Comparison of ENCODE assay signal across 9 mouse cellular contexts in genomic region chr3:90708523-90709202, GRCm38 (mm10). TPM values are rescaled to one million over a fixed set of nuclear protein-coding genes. Genes with fewer than 3 reads are reported as not detected.
DNase-seq lines count a peak whose midpoint lies in the region; ATAC-seq and TF ChIP-seq lines count a peak whose summit lies in the region.
"Had no signal": no experiment of that assay in that cellular context is flagged by ENCODE, and none has a peak within 500 bp of the region (broad histone marks: within the 10 kb centered on the region; RNA-seq: fewer than 3 reads in every experiment).

No protein-coding gene starts in this region.

- H3K4me1 ChIP-seq in kidney, postnatal 0 days (replicated peaks; ENCODE audit: insufficient read depth, low read length): no peaks in the 10 kb centered on the region
- no peaks in the 10 kb centered on the region for H3K4me1 ChIP-seq in kidney, embryonic 14.5 days (ENCODE audit: control insufficient read depth, insufficient read depth, low read length)
- no peaks in the 10 kb centered on the region for H3K4me1 ChIP-seq in ES-Bruce4 (ENCODE audit: control insufficient read depth, insufficient read depth, low read length)
- H3K4me1 ChIP-seq in heart, postnatal 0 days (ENCODE audit: control insufficient read depth, insufficient read depth): no peaks in the 10 kb centered on the region
- no peaks in the 10 kb centered on the region for H3K4me1 ChIP-seq in neural tube, embryonic 13.5 days (replicated peaks)
- H3K4me1 ChIP-seq: embryonic facial prominence, embryonic 15.5 days had no signal

- ATAC-seq in kidney, postnatal 0 days (replicated peaks; ENCODE audit: low FRiP score, low read depth): 0 out of 2 replicates have a peak, but pooled peaks have one; percentile 46
- ATAC-seq in kidney, embryonic 14.5 days (ENCODE audit: low FRiP score, low TSS enrichment): no peak
- no peak for ATAC-seq in heart, postnatal 0 days (ENCODE audit: insufficient read depth, low read depth)
- ATAC-seq in neural tube, embryonic 13.5 days (ENCODE audit: low read depth): 0 out of 2 replicates have a peak, but pooled peaks have one; percentile 56

- peak; percentile 74 for TF ChIP-seq CTCF in kidney, postnatal 0 days (IDR thresholded peaks at IDR 0.05; ENCODE audit: low read depth)
- TF ChIP-seq CTCF in ES-Bruce4 (IDR thresholded peaks at IDR 0.05; ENCODE audit: low read depth, low read length): peak; percentile 3
- peak; percentile 60 for TF ChIP-seq CTCF in heart, postnatal 0 days (IDR thresholded peaks at IDR 0.05; ENCODE audit: low read depth)

- DNase-seq in kidney, postnatal 0 days (ENCODE audit: low spot score): peak; percentile 75
- DNase-seq in brain, adult 2 months (ENCODE audit: low read depth, low spot score): peak; percentile 61
- peak; percentile 57 for DNase-seq in heart, postnatal 0 days (ENCODE audit: low spot score)
- peak; percentile 41 to 43 for DNase-seq in left cerebral cortex, postnatal 14 days (ENCODE audit: low spot score in 2 of 2)
- DNase-seq in yolk sac, embryonic 10.5 days (ENCODE audit: low spot score): no peak

- H3K4me2 ChIP-seq in kidney, postnatal 0 days (ENCODE audit: low read length): no peak overlapping the region
- no peak overlapping the region for H3K4me2 ChIP-seq in kidney, embryonic 14.5 days (replicated peaks; ENCODE audit: low read depth, low read length)
- no peak overlapping the region for H3K4me2 ChIP-seq in heart, postnatal 0 days (ENCODE audit: low read depth, low read length)
- no peak overlapping the region for H3K4me2 ChIP-seq in neural tube, embryonic 13.5 days
- H3K4me2 ChIP-seq: embryonic facial prominence, embryonic 15.5 days had no signal

- intact Hi-C loops in left cerebral cortex, postnatal 14 days (cut with DNase I): loop anchor here (2.0 to 5.0 kb wide), 2 partner anchors 51 to 218 kb away; partner anchors contain the start of gene Snapin

- TF ChIP-seq POLR2A in ES-Bruce4 (IDR thresholded peaks at IDR 0.05; ENCODE audit: insufficient read depth, low read length): no peak

- H3K36me3 ChIP-seq in kidney, postnatal 0 days (ENCODE audit: insufficient read depth, low read length): no peaks in the 10 kb centered on the region
- H3K36me3 ChIP-seq in kidney, embryonic 14.5 days (ENCODE audit: control insufficient read depth, insufficient read depth, low read length): no peaks in the 10 kb centered on the region
- no peaks in the 10 kb centered on the region for H3K36me3 ChIP-seq in ES-Bruce4 (ENCODE audit: control insufficient read depth, insufficient read depth, low read length, poor library complexity, severe bottlenecking)
- H3K36me3 ChIP-seq in heart, postnatal 0 days (replicated peaks; ENCODE audit: control insufficient read depth, insufficient read depth, low read length): no peaks in the 10 kb centered on the region
- no peaks in the 10 kb centered on the region for H3K36me3 ChIP-seq in neural tube, embryonic 13.5 days
- H3K36me3 ChIP-seq: embryonic facial prominence, embryonic 15.5 days had no signal

- no peak overlapping the region for H3K9ac ChIP-seq in kidney, postnatal 0 days (ENCODE audit: low read depth, low read length)
- H3K9ac ChIP-seq in kidney, embryonic 14.5 days (ENCODE audit: low read depth, low read length): no peak overlapping the region
- H3K9ac ChIP-seq in ES-Bruce4 (ENCODE audit: low read depth, poor library complexity, severe bottlenecking): no peak overlapping the region
- H3K9ac ChIP-seq in heart, postnatal 0 days (replicated peaks; ENCODE audit: low read depth, low read length): no peak overlapping the region
- no peak overlapping the region for H3K9ac ChIP-seq in neural tube, embryonic 13.5 days
- H3K9ac ChIP-seq: embryonic facial prominence, embryonic 15.5 days had no signal

- no peaks in the 10 kb centered on the region for H3K27me3 ChIP-seq in kidney, postnatal 0 days (ENCODE audit: insufficient read depth, low read length)
- no peaks in the 10 kb centered on the region for H3K27me3 ChIP-seq in kidney, embryonic 14.5 days (ENCODE audit: control insufficient read depth, insufficient read depth, low read length)
- no peaks in the 10 kb centered on the region; the same call in 1 of the 2 replicates for H3K27me3 ChIP-seq in ES-Bruce4 (ENCODE audit: control insufficient read depth, insufficient read depth, low read length, poor library complexity, severe bottlenecking)
- H3K27me3 ChIP-seq in heart, postnatal 0 days (ENCODE audit: control insufficient read depth, insufficient read depth, low read length): no peaks in the 10 kb centered on the region
- no peaks in the 10 kb centered on the region for H3K27me3 ChIP-seq in neural tube, embryonic 13.5 days
- H3K27me3 ChIP-seq: embryonic facial prominence, embryonic 15.5 days had no signal

- no peak for TF ChIP-seq EP300 in ES-Bruce4 (IDR thresholded peaks at IDR 0.05; ENCODE audit: insufficient read depth, low read depth, low read length)
- TF ChIP-seq EP300 in heart, postnatal 0 days (IDR thresholded peaks at IDR 0.05; ENCODE audit: low read depth): no peak

- H3K4me3 ChIP-seq in kidney, postnatal 0 days (replicated peaks; ENCODE audit: low read depth, low read length): no peak overlapping the region
- no peak overlapping the region for H3K4me3 ChIP-seq in kidney, embryonic 14.5 days (ENCODE audit: low read length)
- H3K4me3 ChIP-seq in ES-Bruce4 (ENCODE audit: low read depth, low read length): no peak overlapping the region
- H3K4me3 ChIP-seq in heart, postnatal 0 days (ENCODE audit: low read depth, low read length): no peak overlapping the region
- H3K4me3 ChIP-seq in neural tube, embryonic 13.5 days: no peak overlapping the region
- H3K4me3 ChIP-seq: embryonic facial prominence, embryonic 15.5 days had no signal

- no peaks in the 10 kb centered on the region for H3K9me3 ChIP-seq in kidney, postnatal 0 days (replicated peaks; ENCODE audit: low read length)
- H3K9me3 ChIP-seq in kidney, embryonic 14.5 days (ENCODE audit: control insufficient read depth, low read length): no peaks in the 10 kb centered on the region
- no peaks in the 10 kb centered on the region for H3K9me3 ChIP-seq in ES-Bruce4 (replicated peaks; ENCODE audit: control insufficient read depth, insufficient read depth, low read length, poor library complexity, severe bottlenecking)
- H3K9me3 ChIP-seq in heart, postnatal 0 days (replicated peaks; ENCODE audit: control insufficient read depth, low read length): no peaks in the 10 kb centered on the region
- H3K9me3 ChIP-seq in neural tube, embryonic 13.5 days: no peaks in the 10 kb centered on the region
- H3K9me3 ChIP-seq: embryonic facial prominence, embryonic 15.5 days had no signal

- H3K27ac ChIP-seq in kidney, postnatal 0 days: no peak overlapping the region
- H3K27ac ChIP-seq in kidney, embryonic 14.5 days (ENCODE audit: low read depth, low read length): no peak overlapping the region
- no peak overlapping the region for H3K27ac ChIP-seq in ES-Bruce4 (ENCODE audit: insufficient read depth, low read length)
- H3K27ac ChIP-seq in heart, postnatal 0 days (ENCODE audit: low read depth): no peak overlapping the region
- H3K27ac ChIP-seq in neural tube, embryonic 13.5 days (replicated peaks): no peak overlapping the region
- H3K27ac ChIP-seq: embryonic facial prominence, embryonic 15.5 days had no signal

- 19% methylated on average over 4 of the region's 4 CpGs for WGBS in kidney, postnatal 0 days
- WGBS in kidney, embryonic 14.5 days: 24% methylated on average over 4 of the region's 4 CpGs
- 19% methylated on average over 4 of the region's 4 CpGs for WGBS in heart, postnatal 0 days
- WGBS in neural tube, embryonic 13.5 days: 30% methylated on average over 4 of the region's 4 CpGs

RNA-seq across cellular contexts. Expression of gene S100a9, which starts 13.1 kb away (rescaled TPM):
- polyA plus RNA-seq in kidney, postnatal 0 days (2015; fragmentation: Nextera tagmentation; extraction: Ambion mirVana): 42.4 and 42.6 TPM in 2 replicates
- 1.3 and 2.0 TPM in 2 replicates for polyA plus RNA-seq in kidney, embryonic 14.5 days (2014; fragmentation: Nextera tagmentation; extraction: Ambion mirVana)
- polyA plus RNA-seq in ES-Bruce4 (2011; ENCODE audit: insufficient read depth, insufficient read length, low read depth, missing spikeins): not detected in 2 replicates
- total RNA-seq in heart, postnatal 0 days (2014; rRNA removed; ENCODE audit: low replicate concordance): 11.6 and 12.7 TPM in 2 replicates
- polyA plus RNA-seq in heart, postnatal 0 days (2015; fragmentation: Nextera tagmentation; extraction: Ambion mirVana): 13.6 and 14.0 TPM in 2 replicates
- total RNA-seq in left cerebral cortex, postnatal 14 days (2021): 1 to 10 TPM in 1 of 2 experiments, not detected in 1; 2.5 TPM
- polyA plus RNA-seq in neural tube, embryonic 13.5 days (2015; fragmentation: Nextera tagmentation; extraction: Ambion mirVana): 8.0 and 12.1 TPM in 2 replicates

RNA-seq across cellular contexts. Expression of gene Pglyrp4, which starts 18.0 kb away (rescaled TPM):
- polyA plus RNA-seq in kidney, postnatal 0 days (2015; fragmentation: Nextera tagmentation; extraction: Ambion mirVana): 0.07 TPM in 1 of 2 replicates, not detected in the other
- polyA plus RNA-seq in kidney, embryonic 14.5 days (2014; fragmentation: Nextera tagmentation; extraction: Ambion mirVana): not detected in 2 replicates
- not detected in 2 replicates for polyA plus RNA-seq in ES-Bruce4 (2011; ENCODE audit: insufficient read depth, insufficient read length, low read depth, missing spikeins)
- not detected in 2 replicates for total RNA-seq in heart, postnatal 0 days (2014; rRNA removed; ENCODE audit: low replicate concordance)
- polyA plus RNA-seq in heart, postnatal 0 days (2015; fragmentation: Nextera tagmentation; extraction: Ambion mirVana): not detected in 2 replicates
- not detected for total RNA-seq in left cerebral cortex, postnatal 14 days (2021)
- not detected in 2 replicates for polyA plus RNA-seq in neural tube, embryonic 13.5 days (2015; fragmentation: Nextera tagmentation; extraction: Ambion mirVana)

RNA-seq across cellular contexts. Expression of gene S100a8, which starts 39.9 kb away (rescaled TPM):
- 65.2 and 69.2 TPM in 2 replicates for polyA plus RNA-seq in kidney, postnatal 0 days (2015; fragmentation: Nextera tagmentation; extraction: Ambion mirVana)
- polyA plus RNA-seq in kidney, embryonic 14.5 days (2014; fragmentation: Nextera tagmentation; extraction: Ambion mirVana): 2.4 and 4.2 TPM in 2 replicates
- not detected in 2 replicates for polyA plus RNA-seq in ES-Bruce4 (2011; ENCODE audit: insufficient read depth, insufficient read length, low read depth, missing spikeins)
- total RNA-seq in heart, postnatal 0 days (2014; rRNA removed; ENCODE audit: low replicate concordance): 4.2 and 14.6 TPM in 2 replicates
- 20.3 and 21.0 TPM in 2 replicates for polyA plus RNA-seq in heart, postnatal 0 days (2015; fragmentation: Nextera tagmentation; extraction: Ambion mirVana)
- total RNA-seq in left cerebral cortex, postnatal 14 days (2021): not detected
- 13.5 and 16.1 TPM in 2 replicates for polyA plus RNA-seq in neural tube, embryonic 13.5 days (2015; fragmentation: Nextera tagmentation; extraction: Ambion mirVana)

RNA-seq across cellular contexts. Expression of gene S100a7a, which starts 54.8 kb away (rescaled TPM):
- polyA plus RNA-seq in kidney, postnatal 0 days (2015; fragmentation: Nextera tagmentation; extraction: Ambion mirVana): 0.14 TPM in 1 of 2 replicates, not detected in the other
- polyA plus RNA-seq in kidney, embryonic 14.5 days (2014; fragmentation: Nextera tagmentation; extraction: Ambion mirVana): not detected in 2 replicates
- polyA plus RNA-seq in ES-Bruce4 (2011; ENCODE audit: insufficient read depth, insufficient read length, low read depth, missing spikeins): 0.79 TPM in 1 of 2 replicates, not detected in the other
- not detected in 2 replicates for total RNA-seq in heart, postnatal 0 days (2014; rRNA removed; ENCODE audit: low replicate concordance)
- not detected in 2 replicates for polyA plus RNA-seq in heart, postnatal 0 days (2015; fragmentation: Nextera tagmentation; extraction: Ambion mirVana)
- 1 to 10 TPM; 1.0 to 1.5 TPM for total RNA-seq in left cerebral cortex, postnatal 14 days (2021)
- not detected in 2 replicates for polyA plus RNA-seq in neural tube, embryonic 13.5 days (2015; fragmentation: Nextera tagmentation; extraction: Ambion mirVana)

Comparison
In these comparisons a context has a peak if more than half of its experiments do, and no peak if none do; other contexts are left out.
1. ATAC-seq: peak in kidney, postnatal 0 days (single experiment) and neural tube, embryonic 13.5 days (single experiment); none in kidney, embryonic 14.5 days (single experiment) and heart, postnatal 0 days (single experiment).
2. CTCF ChIP-seq: peak in every context shown above with its lines; median percentile 74 in kidney, postnatal 0 days; 60 in heart, postnatal 0 days; 3 in ES-Bruce4.